Mouse (Mus musculus) G1E (cell line): ENCODE data around the gene Golt1b. TPM values are rescaled to one million over a fixed set of nuclear protein-coding genes. Genes with fewer than 3 reads are reported as not detected.
"Not testable (repeated sequence)": the region's sequence is repeated elsewhere in the genome, so short reads cannot be mapped to it uniquely, and the experiment has no call there.

ENCODE experiments used
- ATAC-seq: 2 replicates; pipeline ENCODE4 v1.8.0; 2016; ENCODE audit warnings: mild to moderate bottlenecking; ENCODE audit not compliant: insufficient number of reproducible peaks, poor library complexity, low FRiP score, severe bottlenecking; ENCODE audit errors: extremely low read depth
- DNase-seq: peaks from one replicate; pipeline ENCODE4 v3.0.0; 2012; ENCODE audit warnings: low spot score
- H3K27me3 ChIP-seq: 2 replicates; pipeline ENCODE4 v1.6.1; 2012; ENCODE audit warnings: mild to moderate bottlenecking, low read length, inconsistent platforms; ENCODE audit not compliant: insufficient read depth
- H3K36me3 ChIP-seq: replicated peaks from 2 replicates; pipeline ENCODE3; 2012; ENCODE audit warnings: mild to moderate bottlenecking, inconsistent platforms
- H3K4me1 ChIP-seq: 2 replicates; pipeline ENCODE4 v1.6.1; 2012; ENCODE audit warnings: low read depth, low read length, inconsistent platforms, mixed read lengths; ENCODE audit not compliant: insufficient read depth
- H3K4me3 ChIP-seq: 2 replicates; pipeline ENCODE4 v1.5.1; 2012; ENCODE audit warnings: low read depth, mild to moderate bottlenecking, inconsistent platforms, low read length, moderate library complexity, mixed read lengths
- H3K9me3 ChIP-seq: replicated peaks from 2 replicates; pipeline ENCODE4 v1.6.1; 2012; ENCODE audit warnings: inconsistent platforms
- CTCF ChIP-seq: IDR thresholded peaks from 2 replicates; pipeline ENCODE4 v1.5.1; 2012; ENCODE audit warnings: low read depth, low read length, inconsistent platforms, mixed read lengths
- GATA1 ChIP-seq: IDR thresholded peaks from 2 replicates; pipeline ENCODE4 v1.6.1; 2012; ENCODE audit warnings: borderline replicate concordance, low read length, inconsistent platforms, mixed read lengths
- GATA2 ChIP-seq: IDR thresholded peaks from 2 replicates; pipeline ENCODE4 v1.6.1; 2012; ENCODE audit warnings: low read depth, low read length, inconsistent platforms, borderline replicate concordance
- POLR2AphosphoS5 ChIP-seq: IDR thresholded peaks from 2 replicates; pipeline ENCODE4 v1.6.1; 2012; ENCODE audit warnings: low read depth, low read length, inconsistent platforms; ENCODE audit not compliant: insufficient replicate concordance
- TAL1 ChIP-seq: conservative IDR thresholded peaks from 2 replicates; pipeline ENCODE4 v1.6.1; 2012; ENCODE audit warnings: low read depth, low read length, inconsistent platforms, mixed read lengths
- polyA plus RNA-seq: library from polyadenylated mRNA; stranded (reverse); fragments of >175 nt; gene quantifications from 2 replicates; pipeline ENCODE4 v1.2.3, GENCODE M21; 2012
- total RNA-seq, 2 experiments: library from RNA; stranded (forward) in 1 of 2; stranded (reverse) in 1 of 2; fragments of 200-1000 nt in 1 of 2; fragments of >200 nt in 1 of 2; fragmentation: Nextera tagmentation in 1 of 2; gene quantifications; 2 replicates each; pipeline ENCODE4 v1.2.3; 2014 to 2017

Gene Golt1b
- total and polyA plus RNA-seq, 3 experiments = 13.1 to 51.2 (median 33.6) TPM

GRCm38 (mm10) chr6:142347431-142348385, 39.3 kb upstream of the Golt1b start:
- no peak for ATAC-seq
- Histone ChIP-seq H3K36me3 (peaks cover 48% of the 10 kb centered on the region), H3K27me3 (no peaks in the 10 kb centered on the region), H3K9me3 (no peaks in the 10 kb centered on the region), H3K4me1 (peaks cover 21% of the 10 kb centered on the region), H3K4me3 (no peak overlapping the region)
- no peak for DNase-seq
- TF ChIP-seq CTCF (no peak), GATA2 (no peak), POLR2AphosphoS5 (no peak), GATA1 (no peak), TAL1 (no peak)

GRCm38 (mm10) chr6:142352099-142352498, 34.9 kb upstream of the Golt1b start:
- not testable (repeated sequence) for ATAC-seq, H3K4me3 ChIP-seq, DNase-seq, H3K4me1 ChIP-seq, H3K27me3 ChIP-seq, H3K9me3 ChIP-seq
- H3K36me3 ChIP-seq = peaks cover 80% of the 10 kb centered on the region

GRCm38 (mm10) chr6:142357106-142357505, 29.9 kb upstream of the Golt1b start:
- DNase-seq (no peak), ATAC-seq (no peak)
- no peaks in the 10 kb centered on the region for H3K27me3 ChIP-seq
- H3K4me1 ChIP-seq = no peaks in the 10 kb centered on the region
- H3K9me3 ChIP-seq = no peaks in the 10 kb centered on the region
- no peak for TF ChIP-seq POLR2AphosphoS5
- TF ChIP-seq GATA2 = no peak
- TF ChIP-seq TAL1 = no peak
- no peak for TF ChIP-seq GATA1
- TF ChIP-seq CTCF = no peak
- H3K4me3 ChIP-seq = no peak overlapping the region
- peaks cover 86% of the 10 kb centered on the region for H3K36me3 ChIP-seq

- ATAC-seq = no peak
- no peaks in the 10 kb centered on the region for H3K27me3 ChIP-seq
- no peak for TF ChIP-seq CTCF
- no peak for TF ChIP-seq POLR2AphosphoS5
- no peak for TF ChIP-seq TAL1
- no peak for TF ChIP-seq GATA2
- no peak for TF ChIP-seq GATA1
- no peaks in the 10 kb centered on the region for H3K9me3 ChIP-seq
- DNase-seq = no peak
- H3K36me3 ChIP-seq = peaks cover 90% of the 10 kb centered on the region
- no peaks in the 10 kb centered on the region for H3K4me1 ChIP-seq
- H3K4me3 ChIP-seq = no peak overlapping the region
Observed at GRCm38 (mm10) chr6:142362036-142362435, 25.0 kb upstream of the Golt1b start.

GRCm38 (mm10) chr6:142363019-142363576, 23.9 kb upstream of the Golt1b start:
- Histone ChIP-seq H3K9me3 (no peaks in the 10 kb centered on the region), H3K36me3 (peaks cover 90% of the 10 kb centered on the region), H3K27me3 (no peaks in the 10 kb centered on the region), H3K4me3 (no peak overlapping the region), H3K4me1 (no peaks in the 10 kb centered on the region)
- ATAC-seq = no peak
- no peak for DNase-seq
- TF ChIP-seq TAL1 (no peak), CTCF (no peak), GATA1 (no peak), GATA2 (no peak), POLR2AphosphoS5 (no peak)

GRCm38 (mm10) chr6:142365742-142366472, 21.1 kb upstream of the Golt1b start:
- Histone ChIP-seq H3K27me3 (no peaks in the 10 kb centered on the region), H3K36me3 (peaks cover 90% of the 10 kb centered on the region), H3K4me3 (no peak overlapping the region), H3K9me3 (no peaks in the 10 kb centered on the region), H3K4me1 (no peaks in the 10 kb centered on the region)
- DNase-seq (no peak), ATAC-seq (no peak)
- no peak for TF ChIP-seq POLR2AphosphoS5
